Mouse (Mus musculus): ENCODE results near the gene Gm14412. TPM values are rescaled to one million over a fixed set of nuclear protein-coding genes. Genes with fewer than 3 reads are reported as not detected.
"Not testable (repeated sequence)": the region's sequence is repeated elsewhere in the genome, so short reads cannot be mapped to it uniquely, and the experiment has no call there.

Gm14412 gene
- polyA plus RNA-seq, 1 experiment from 2014 or later: 0.24 TPM

- H3K4me1 ChIP-seq (replicated peaks; ENCODE audit: insufficient read depth, low read length); H3K9me3 ChIP-seq (replicated peaks; ENCODE audit: low read length); DNase-seq (ENCODE audit: low spot score); H3K4me2 ChIP-seq (ENCODE audit: low read length); H3K27me3 ChIP-seq (ENCODE audit: insufficient read depth, low read length); ATAC-seq (replicated peaks; ENCODE audit: low FRiP score, low read depth); H3K27ac ChIP-seq; H3K9ac ChIP-seq (ENCODE audit: low read depth, low read length); H3K36me3 ChIP-seq (ENCODE audit: insufficient read depth, low read length); H3K4me3 ChIP-seq (replicated peaks; ENCODE audit: low read depth, low read length): not testable (repeated sequence)
- WGBS: 80% methylated on average over 2 of the region's 2 CpGs
Measured at GRCm38 (mm10) chr2:177272237-177272636, 51.9 kb downstream of the Gm14412 start.

DNA sequence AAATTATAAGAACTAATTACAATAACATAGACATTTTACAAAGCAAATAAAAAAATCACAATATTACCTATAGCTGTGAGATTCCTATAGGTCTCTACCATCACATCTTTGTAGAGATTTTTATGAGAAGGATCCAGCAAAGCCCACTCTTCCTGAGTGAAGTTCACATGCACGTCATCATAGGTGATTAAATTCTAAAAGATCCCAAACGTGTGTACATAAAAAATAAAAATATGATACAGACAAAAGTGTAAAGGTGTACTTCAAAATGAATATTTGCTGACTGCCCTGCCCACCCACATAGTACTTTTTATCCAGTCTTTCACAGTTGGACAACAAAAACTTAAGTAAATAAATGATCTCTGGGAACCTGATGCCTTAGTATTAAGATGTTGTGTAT is 57.2 kb downstream of the Gm14412 start, which contains the start of gene Gm14409:
TSS of gene Gm14409 (minus strand) at position 101 of the 400 bp plus-strand sequence.
- not testable (repeated sequence) for H3K27me3 ChIP-seq (ENCODE audit: insufficient read depth, low read length); H3K36me3 ChIP-seq (ENCODE audit: insufficient read depth, low read length); DNase-seq (ENCODE audit: low spot score); H3K4me3 ChIP-seq (replicated peaks; ENCODE audit: low read depth, low read length); H3K9me3 ChIP-seq (replicated peaks; ENCODE audit: low read length); H3K9ac ChIP-seq (ENCODE audit: low read depth, low read length); H3K4me2 ChIP-seq (ENCODE audit: low read length); H3K4me1 ChIP-seq (replicated peaks; ENCODE audit: insufficient read depth, low read length); ATAC-seq (replicated peaks; ENCODE audit: low FRiP score, low read depth); H3K27ac ChIP-seq
- WGBS: no CpG with 5 or more reads among the region's 2 CpGs

Other genes with a start within 250 kb of the Gm14412 start
- 0.11 and 0.12 TPM in 2 replicates for gene Gm14401, start 250.0 kb downstream of the Gm14412 start, polyA plus RNA-seq (2015; fragmentation: Nextera tagmentation; extraction: Ambion mirVana)
- gene Gm14410, start 117.9 kb downstream of the Gm14412 start, polyA plus RNA-seq (2015; fragmentation: Nextera tagmentation; extraction: Ambion mirVana): 24.9 and 29.3 TPM in 2 replicates
- not detected in 2 replicates for gene Gm14409, start 57.3 kb downstream of the Gm14412 start, polyA plus RNA-seq (2015; fragmentation: Nextera tagmentation; extraction: Ambion mirVana)
- 10.5 and 12.0 TPM in 2 replicates for gene Gm14418, start 74.0 kb upstream of the Gm14412 start, polyA plus RNA-seq (2015; fragmentation: Nextera tagmentation; extraction: Ambion mirVana)
- 9.9 and 10.2 TPM in 2 replicates for gene Zfp970, start 140.4 kb upstream of the Gm14412 start, polyA plus RNA-seq (2015; fragmentation: Nextera tagmentation; extraction: Ambion mirVana)
- gene Gm14403, start 173.9 kb upstream of the Gm14412 start, polyA plus RNA-seq (2015; fragmentation: Nextera tagmentation; extraction: Ambion mirVana): 4.7 and 5.0 TPM in 2 replicates